Mouse (Mus musculus): ENCODE results near the gene Vdac1. TPM values are rescaled to one million over a fixed set of nuclear protein-coding genes. Genes with fewer than 3 reads are reported as not detected.

Gene Vdac1
- polyA plus RNA-seq, 1 experiment from 2014 or later: 423 TPM

GRCm38 (mm10) chr11:52396597-52397188 is 36.0 kb downstream of the Vdac1 start:
- Histone ChIP-seq H3K27ac (ENCODE audit: poor library complexity, severe bottlenecking) (peak overlapping the region; percentile 94), H3K4me3 (peak overlapping the region; percentile 83), H3K9ac (peak overlapping the region; percentile 89), H3K36me3 (peaks cover 4% of the 10 kb centered on the region), H3K9me3 (replicated peaks) (0 out of 2 replicates have a peak, but pooled peaks cover 2% of the 10 kb centered on the region), H3K4me1 (replicated peaks) (peaks cover 17% of the 10 kb centered on the region), H3K27me3 (replicated peaks) (no peaks in the 10 kb centered on the region), H3K4me2 (peak overlapping the region; percentile 83)
- under 1% methylated on average over 33 of the region's 33 CpGs for WGBS
- ATAC-seq (ENCODE audit: insufficient number of reproducible peaks, low FRiP score): peak; percentile 83

DNA sequence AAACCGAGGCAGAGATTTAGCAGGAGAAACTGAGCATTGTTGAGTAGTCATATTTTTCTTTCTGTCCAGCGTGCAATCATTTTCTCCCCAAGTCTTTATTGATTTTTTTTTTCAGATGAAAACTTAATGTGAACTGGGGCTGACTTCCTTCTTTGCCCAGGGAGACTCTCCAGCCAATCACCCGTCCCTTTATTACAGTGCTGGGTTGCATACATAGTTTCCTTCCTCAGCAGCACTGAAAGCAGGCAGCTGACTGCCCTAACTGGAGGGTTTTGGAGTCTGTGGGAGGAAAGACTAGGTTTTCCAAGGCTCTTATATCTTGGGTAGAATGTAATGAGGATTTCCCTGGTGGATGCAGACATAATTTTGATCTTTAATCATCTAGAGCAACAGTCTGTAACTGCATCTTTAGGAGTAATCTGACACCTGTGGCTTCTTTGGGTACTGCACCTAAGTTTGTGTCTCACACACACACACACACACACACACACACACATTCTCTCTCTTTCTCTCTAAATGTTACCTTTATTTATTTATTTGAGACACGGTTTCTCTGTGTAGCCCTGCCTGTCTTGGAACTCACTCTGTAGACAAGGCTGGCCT is 36.8 kb downstream of the Vdac1 start:
- ATAC-seq (ENCODE audit: insufficient number of reproducible peaks, low FRiP score): no peak
- Histone ChIP-seq H3K9ac (no peak overlapping the region), H3K36me3 (peaks cover 4% of the 10 kb centered on the region), H3K9me3 (replicated peaks) (0 out of 2 replicates have a peak, but pooled peaks cover 2% of the 10 kb centered on the region), H3K4me3 (peak overlapping the region; percentile 83), H3K4me2 (peak overlapping the region; percentile 83), H3K4me1 (replicated peaks) (peaks cover 24% of the 10 kb centered on the region), H3K27ac (ENCODE audit: poor library complexity, severe bottlenecking) (peak overlapping the region; percentile 94; the same call in 1 of the 2 replicates), H3K27me3 (replicated peaks) (no peaks in the 10 kb centered on the region)
- WGBS: 86% methylated on average over 4 of the region's 4 CpGs

DNA sequence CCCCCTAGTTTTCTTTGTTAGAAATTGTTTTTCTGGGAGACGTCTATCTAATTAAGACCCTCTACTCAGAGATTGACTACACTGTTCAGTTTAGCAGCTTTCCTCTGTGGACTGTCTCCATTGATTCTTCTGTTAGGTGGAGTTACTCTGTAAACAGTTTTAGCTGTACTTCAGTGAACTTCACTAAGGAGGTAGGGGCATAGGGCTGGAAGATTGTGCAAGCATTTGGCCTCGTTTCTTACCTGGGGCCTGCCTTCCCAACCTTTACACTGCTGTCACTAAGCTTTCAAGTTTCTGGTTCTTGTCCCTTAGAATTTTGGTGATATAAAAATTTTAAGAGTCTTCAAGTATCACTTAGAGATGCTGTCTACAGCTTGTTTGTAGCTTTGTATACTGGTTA is 40.8 kb downstream of the Vdac1 start:
- ATAC-seq (ENCODE audit: insufficient number of reproducible peaks, low FRiP score): no peak
- H3K4me2 ChIP-seq: no peak overlapping the region
- H3K4me1 ChIP-seq (replicated peaks): peaks cover 32% of the 10 kb centered on the region
- WGBS: 70% methylated on average over 2 of the region's 2 CpGs
- H3K9ac ChIP-seq: no peak overlapping the region
- H3K4me3 ChIP-seq: no peak overlapping the region
- 0 out of 2 replicates have a peak, but pooled peaks cover 2% of the 10 kb centered on the region for H3K9me3 ChIP-seq (replicated peaks)
- peaks cover 30% of the 10 kb centered on the region for H3K36me3 ChIP-seq
- no peaks in the 10 kb centered on the region for H3K27me3 ChIP-seq (replicated peaks)
- H3K27ac ChIP-seq (ENCODE audit: poor library complexity, severe bottlenecking): no peak overlapping the region

DNA sequence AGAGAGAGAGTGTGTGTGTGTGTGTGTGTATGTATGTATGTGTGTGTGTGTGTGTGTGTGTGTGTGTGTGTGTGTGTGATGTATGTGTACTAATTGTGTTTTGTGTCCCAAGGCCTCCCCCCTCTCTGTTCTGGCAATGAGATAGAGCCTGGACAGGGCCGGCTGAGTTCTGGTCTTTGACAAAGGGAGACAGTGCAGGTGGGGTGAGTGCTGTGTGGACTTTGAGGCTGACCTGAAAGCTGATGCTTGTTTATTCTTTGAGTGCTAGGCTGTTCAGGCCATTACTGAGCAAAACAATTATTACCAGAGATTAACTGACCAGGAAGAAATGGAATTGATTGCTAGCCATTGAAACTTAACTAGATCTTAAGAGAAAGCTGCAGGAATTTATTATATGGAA is 41.9 kb downstream of the Vdac1 start:
- H3K9ac ChIP-seq: peak overlapping the region; percentile 53
- 31% methylated on average over 1 of the region's 1 CpGs for WGBS
- H3K9me3 ChIP-seq (replicated peaks): 0 out of 2 replicates have a peak, but pooled peaks cover 2% of the 10 kb centered on the region
- no peaks in the 10 kb centered on the region for H3K27me3 ChIP-seq (replicated peaks)
- no peak for ATAC-seq (ENCODE audit: insufficient number of reproducible peaks, low FRiP score)
- peaks cover 40% of the 10 kb centered on the region for H3K36me3 ChIP-seq
- H3K4me2 ChIP-seq: no peak overlapping the region
- no peak overlapping the region for H3K4me3 ChIP-seq
- peaks cover 38% of the 10 kb centered on the region for H3K4me1 ChIP-seq (replicated peaks)
- H3K27ac ChIP-seq (ENCODE audit: poor library complexity, severe bottlenecking): no peak overlapping the region

DNA sequence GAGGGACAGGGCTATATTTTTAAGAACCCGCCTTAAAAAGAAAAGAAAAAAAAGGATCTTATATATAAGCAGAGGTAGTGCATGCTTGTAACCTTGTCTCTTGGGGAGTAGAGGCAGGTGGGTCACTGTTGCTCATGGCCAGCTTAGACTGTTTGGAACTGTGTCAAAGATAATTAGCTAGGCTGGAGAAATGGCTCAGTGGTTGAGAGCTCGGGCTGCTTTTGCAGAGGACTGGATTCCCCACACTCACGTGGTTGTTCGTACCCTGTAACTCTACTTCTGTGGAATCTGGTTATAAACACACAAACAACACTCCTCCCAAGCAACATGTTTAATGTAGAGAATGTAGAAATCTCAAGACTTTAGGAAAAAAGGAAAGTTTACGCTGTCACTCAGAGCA is 43.5 kb downstream of the Vdac1 start:
- no peak for ATAC-seq (ENCODE audit: insufficient number of reproducible peaks, low FRiP score)
- Histone ChIP-seq H3K27me3 (replicated peaks) (no peaks in the 10 kb centered on the region), H3K4me1 (replicated peaks) (peaks cover 54% of the 10 kb centered on the region), H3K4me3 (no peak overlapping the region), H3K9ac (no peak overlapping the region), H3K36me3 (peaks cover 45% of the 10 kb centered on the region), H3K4me2 (no peak overlapping the region), H3K27ac (ENCODE audit: poor library complexity, severe bottlenecking) (no peak overlapping the region), H3K9me3 (replicated peaks) (no peaks in the 10 kb centered on the region)
- 86% methylated on average over 5 of the region's 5 CpGs for WGBS

- peaks cover 45% of the 10 kb centered on the region for H3K36me3 ChIP-seq
- WGBS: 73% methylated on average over 9 of the region's 9 CpGs
- ATAC-seq (ENCODE audit: insufficient number of reproducible peaks, low FRiP score): no peak
- no peaks in the 10 kb centered on the region for H3K9me3 ChIP-seq (replicated peaks)
- peaks cover 64% of the 10 kb centered on the region for H3K4me1 ChIP-seq (replicated peaks)
- H3K9ac ChIP-seq: 0 out of 2 replicates have a peak overlapping the region, but pooled peaks have one; percentile 33
- H3K4me3 ChIP-seq: no peak overlapping the region
- no peak overlapping the region for H3K4me2 ChIP-seq
- no peaks in the 10 kb centered on the region for H3K27me3 ChIP-seq (replicated peaks)
- no peak overlapping the region for H3K27ac ChIP-seq (ENCODE audit: poor library complexity, severe bottlenecking)
These were observed 44.6 kb downstream of the Vdac1 start for GRCm38 (mm10) chr11:52405196-52405688.

- Histone ChIP-seq H3K4me3 (no peak overlapping the region), H3K4me2 (0 out of 2 replicates have a peak overlapping the region, but pooled peaks have one; percentile 7), H3K27ac (ENCODE audit: poor library complexity, severe bottlenecking) (peak overlapping the region; percentile 68), H3K9ac (peak overlapping the region; percentile 6; the same call in 1 of the 2 replicates), H3K9me3 (replicated peaks) (peaks cover 7% of the 10 kb centered on the region; the same call in 1 of the 2 replicates), H3K4me1 (replicated peaks) (peaks cover 40% of the 10 kb centered on the region), H3K27me3 (replicated peaks) (no peaks in the 10 kb centered on the region), H3K36me3 (peaks cover 34% of the 10 kb centered on the region)
- WGBS: 15% methylated on average over 5 of the region's 5 CpGs
- ATAC-seq (ENCODE audit: insufficient number of reproducible peaks, low FRiP score): peak; percentile 58; the same call in 1 of the 2 replicates
These were observed 48.7 kb downstream of the Vdac1 start for GRCm38 (mm10) chr11:52409316-52409715.

DNA sequence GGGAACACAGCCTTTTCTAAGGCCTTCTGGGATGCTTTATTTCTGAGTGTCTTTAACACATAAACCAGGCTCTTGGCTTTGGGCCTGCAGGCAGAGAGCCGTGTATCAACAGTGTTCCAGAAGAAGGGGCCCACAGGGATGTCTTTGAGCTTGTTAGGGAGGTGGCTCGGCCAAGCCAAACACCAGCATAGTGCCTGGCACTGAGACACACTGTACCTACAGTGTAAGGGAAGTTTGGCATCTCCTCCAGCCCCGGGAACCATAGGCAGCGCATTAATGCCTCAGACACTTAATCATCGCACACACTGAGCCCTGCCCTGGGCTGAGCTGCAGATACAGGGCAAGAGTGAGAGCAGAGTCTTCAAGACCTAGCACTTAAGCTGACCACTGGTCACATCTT is 57.7 kb downstream of the Vdac1 start:
- WGBS: 65% methylated on average over 5 of the region's 5 CpGs
- H3K27ac ChIP-seq (ENCODE audit: poor library complexity, severe bottlenecking): no peak overlapping the region
- no peaks in the 10 kb centered on the region for H3K9me3 ChIP-seq (replicated peaks)
- H3K27me3 ChIP-seq (replicated peaks): no peaks in the 10 kb centered on the region
- ATAC-seq (ENCODE audit: insufficient number of reproducible peaks, low FRiP score): no peak
- H3K4me2 ChIP-seq: no peak overlapping the region
- no peaks in the 10 kb centered on the region for H3K36me3 ChIP-seq
- H3K9ac ChIP-seq: no peak overlapping the region
- H3K4me1 ChIP-seq (replicated peaks): no peaks in the 10 kb centered on the region
- no peak overlapping the region for H3K4me3 ChIP-seq

DNA sequence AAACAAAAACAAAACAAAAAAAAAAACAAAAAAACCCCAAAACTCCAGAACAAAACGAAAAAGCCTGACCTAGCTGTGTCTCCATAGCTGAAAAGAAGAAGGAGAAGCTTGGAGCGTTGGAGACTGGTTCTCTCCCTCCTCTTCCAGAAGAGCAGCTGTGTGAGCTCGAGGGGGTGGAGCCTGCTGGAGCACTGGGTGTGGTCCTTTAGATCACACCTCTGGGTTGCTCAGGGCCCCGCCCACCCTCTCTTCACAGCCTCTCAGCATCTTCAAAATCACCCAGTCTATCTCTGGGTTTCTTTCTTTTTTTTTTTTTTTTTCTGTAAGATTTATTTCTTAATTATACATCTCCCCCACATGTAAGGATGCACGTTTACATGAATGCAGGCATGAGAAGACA is 58.6 kb downstream of the Vdac1 start:
- Histone ChIP-seq H3K4me2 (no peak overlapping the region), H3K9me3 (replicated peaks) (no peaks in the 10 kb centered on the region), H3K4me1 (replicated peaks) (no peaks in the 10 kb centered on the region), H3K27me3 (replicated peaks) (no peaks in the 10 kb centered on the region), H3K36me3 (no peaks in the 10 kb centered on the region), H3K4me3 (no peak overlapping the region), H3K27ac (ENCODE audit: poor library complexity, severe bottlenecking) (no peak overlapping the region), H3K9ac (no peak overlapping the region)
- WGBS: 47% methylated on average over 5 of the region's 5 CpGs
- no peak for ATAC-seq (ENCODE audit: insufficient number of reproducible peaks, low FRiP score)

GRCm38 (mm10) chr11:52419861-52420260 is 59.2 kb downstream of the Vdac1 start:
- Histone ChIP-seq H3K9ac (no peak overlapping the region), H3K9me3 (replicated peaks) (no peaks in the 10 kb centered on the region), H3K27me3 (replicated peaks) (no peaks in the 10 kb centered on the region), H3K4me2 (no peak overlapping the region), H3K36me3 (no peaks in the 10 kb centered on the region), H3K27ac (ENCODE audit: poor library complexity, severe bottlenecking) (no peak overlapping the region), H3K4me1 (replicated peaks) (no peaks in the 10 kb centered on the region), H3K4me3 (no peak overlapping the region)
- ATAC-seq (ENCODE audit: insufficient number of reproducible peaks, low FRiP score): no peak
- WGBS: 73% methylated on average over 7 of the region's 7 CpGs

DNA sequence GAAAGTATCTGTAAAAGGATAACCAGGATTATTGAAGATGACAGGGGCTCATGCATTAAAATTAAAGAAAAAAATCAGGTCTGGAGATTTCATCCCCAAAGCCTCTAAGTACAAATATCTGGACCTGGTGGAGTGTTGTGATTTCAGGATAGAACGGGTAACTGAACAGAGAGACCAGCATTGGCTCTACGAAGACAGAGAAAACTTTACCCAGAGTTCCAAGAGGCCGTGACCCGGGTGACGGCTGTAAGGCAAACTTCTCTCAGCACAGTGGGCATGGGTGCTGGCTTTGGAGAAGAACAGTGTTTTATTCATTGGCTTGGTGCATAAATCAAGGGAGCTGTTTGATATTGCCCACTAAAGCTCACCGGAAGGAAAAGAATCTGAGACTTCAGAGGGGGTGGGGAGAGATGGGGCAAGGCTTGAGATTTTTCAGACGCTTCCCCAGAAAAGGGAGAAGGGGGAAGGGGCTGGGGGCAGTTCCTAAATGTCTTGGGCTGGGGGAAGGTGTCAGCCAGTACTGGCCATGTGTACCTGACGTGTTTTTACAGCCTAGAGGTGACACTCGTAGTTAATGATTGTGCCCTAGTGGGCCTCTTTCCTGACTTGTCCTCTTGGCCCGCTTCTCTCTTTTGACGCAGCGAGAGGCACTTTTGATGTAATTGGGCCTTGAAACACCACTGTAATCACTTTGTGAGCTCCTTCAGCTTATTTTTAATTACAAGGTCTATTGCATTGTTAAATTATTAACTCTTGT is 59.8 kb downstream of the Vdac1 start:
- no peak for ATAC-seq (ENCODE audit: insufficient number of reproducible peaks, low FRiP score)
- Histone ChIP-seq H3K4me2 (no peak overlapping the region), H3K27me3 (replicated peaks) (no peaks in the 10 kb centered on the region), H3K36me3 (no peaks in the 10 kb centered on the region), H3K27ac (ENCODE audit: poor library complexity, severe bottlenecking) (no peak overlapping the region), H3K9ac (no peak overlapping the region), H3K4me1 (replicated peaks) (no peaks in the 10 kb centered on the region), H3K4me3 (no peak overlapping the region), H3K9me3 (replicated peaks) (no peaks in the 10 kb centered on the region)
- 70% methylated on average over 12 of the region's 12 CpGs for WGBS
